8 mouse cellular contexts compared by ENCODE assay signal in the genomic region with DNA sequence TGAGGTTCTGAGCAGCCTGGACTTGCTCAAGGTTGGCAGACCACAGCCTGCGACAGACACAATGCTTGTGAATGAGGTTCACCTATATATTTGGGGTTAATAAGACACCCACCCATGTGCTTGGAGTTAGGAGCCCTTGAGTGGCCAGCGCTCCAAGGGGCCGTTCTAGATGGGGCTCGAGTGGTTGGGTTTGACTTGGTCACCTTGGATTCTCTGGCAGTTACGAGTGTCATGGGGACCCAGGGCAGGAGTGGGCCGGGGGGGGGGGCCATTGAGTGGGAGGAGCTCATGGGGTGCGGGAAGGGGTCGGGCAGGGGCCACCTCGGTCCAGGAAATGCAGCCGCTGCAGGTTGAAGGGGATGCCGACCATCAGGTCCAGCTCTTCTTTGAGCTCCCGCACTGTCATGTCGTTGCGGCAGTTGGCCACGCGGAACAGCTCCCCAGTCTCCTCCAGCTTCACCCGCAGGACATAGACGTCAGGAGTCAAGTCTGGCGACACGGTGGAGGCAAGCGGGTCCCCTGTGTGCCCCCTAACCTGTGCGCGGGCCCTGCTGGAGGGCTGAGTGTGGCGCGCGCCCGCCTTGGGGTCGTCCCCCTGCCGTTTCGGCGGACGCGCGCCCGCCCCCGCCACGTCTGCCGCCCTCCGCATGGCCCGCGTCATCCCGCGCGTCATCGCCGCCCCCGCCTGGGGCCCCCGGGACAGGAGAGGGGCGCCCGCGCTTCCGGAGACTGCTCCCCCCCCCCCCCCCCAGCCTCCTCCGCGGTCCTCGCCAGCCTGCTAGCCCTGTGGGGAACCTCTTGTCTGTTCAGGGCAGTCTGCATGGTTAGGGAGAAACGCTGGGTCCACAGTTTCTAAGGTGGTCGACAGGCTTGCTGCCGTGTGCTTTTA. TPM values are rescaled to one million over a fixed set of nuclear protein-coding genes. Genes with fewer than 3 reads are reported as not detected.
DNase-seq lines count a peak whose midpoint lies in the region; ATAC-seq lines count a peak whose summit lies in the region.

A gene (minus strand): TSS at position 697 of the 889 bp plus-strand sequence.

- DNase-seq in adrenal gland, adult 2 months: peak; percentile 23
- DNase-seq in adrenal gland, postnatal 4 days (ENCODE audit: low spot score in 2 of 2): no peak
- DNase-seq in CD4-positive, CD25-positive, alpha-beta regulatory T cell, adult 2 months (ENCODE audit: low read depth, low spot score): peak; percentile 94
- DNase-seq in forebrain, embryonic 11.5 days (ENCODE audit: low spot score): peak; percentile 69
- peak; percentile 49 for DNase-seq in limb, embryonic 11.5 days (ENCODE audit: low spot score)
- DNase-seq in naive thymus-derived CD4-positive, alpha-beta T cell, adult 2 months (ENCODE audit: low read depth): peak; percentile 83
- DNase-seq in thymus, postnatal 14 days: peak; percentile 95
- no peak for DNase-seq in cerebellum, postnatal 36 days

- H3K4me2 ChIP-seq in forebrain, embryonic 11.5 days (ENCODE audit: low read depth, low read length, severe bottlenecking): peak within 1 kb of the TSS; percentile 73
- H3K4me2 ChIP-seq in limb, embryonic 11.5 days (ENCODE audit: low read depth, severe bottlenecking): peak within 1 kb of the TSS; percentile 92

- no peaks in the 10 kb centered on the region for H3K9me3 ChIP-seq in forebrain, embryonic 11.5 days (ENCODE audit: control insufficient read depth, low read length)
- H3K9me3 ChIP-seq in limb, embryonic 11.5 days (ENCODE audit: control insufficient read depth, low read length): no peaks in the 10 kb centered on the region

- H3K36me3 ChIP-seq in forebrain, embryonic 11.5 days (ENCODE audit: control insufficient read depth, insufficient read depth, low read length): no peaks in the 10 kb centered on the region
- H3K36me3 ChIP-seq in limb, embryonic 11.5 days (ENCODE audit: control insufficient read depth, insufficient read depth, low read length): no peaks in the 10 kb centered on the region

- ATAC-seq in forebrain, embryonic 11.5 days (replicated peaks; ENCODE audit: low FRiP score): peak; percentile 77
- no peak for ATAC-seq in limb, embryonic 11.5 days (ENCODE audit: insufficient number of reproducible peaks, low FRiP score, low TSS enrichment, low read depth)

- 0 out of 2 replicates have a peak, but pooled peaks cover 2% of the 10 kb centered on the region for H3K4me1 ChIP-seq in forebrain, embryonic 11.5 days (replicated peaks; ENCODE audit: control insufficient read depth, insufficient read depth, low read length)
- H3K4me1 ChIP-seq in limb, embryonic 11.5 days (ENCODE audit: control insufficient read depth, insufficient read depth, low read length): no peaks in the 10 kb centered on the region

- H3K27ac ChIP-seq in forebrain, embryonic 11.5 days (ENCODE audit: low read depth, low read length): no peak within 1 kb of the TSS
- no peak within 1 kb of the TSS for H3K27ac ChIP-seq in limb, embryonic 11.5 days (replicated peaks; ENCODE audit: low read depth, low read length)

- WGBS in forebrain, embryonic 11.5 days: 12% methylated on average over 45 of the region's 58 CpGs
- WGBS in limb, embryonic 11.5 days: 12% methylated on average over 44 of the region's 58 CpGs

- 0 out of 2 replicates have a peak, but pooled peaks cover 2% of the 10 kb centered on the region for H3K27me3 ChIP-seq in forebrain, embryonic 11.5 days (ENCODE audit: control insufficient read depth, insufficient read depth, low read length)
- H3K27me3 ChIP-seq in limb, embryonic 11.5 days (ENCODE audit: control insufficient read depth, insufficient read depth, low read length): peaks cover 4% of the 10 kb centered on the region; the same call in 1 of the 2 replicates

- H3K4me3 ChIP-seq in forebrain, embryonic 11.5 days (ENCODE audit: low read depth, low read length): peak within 1 kb of the TSS; percentile 36
- H3K4me3 ChIP-seq in limb, embryonic 11.5 days (ENCODE audit: low read depth, low read length): peak within 1 kb of the TSS; percentile 42

- H3K9ac ChIP-seq in forebrain, embryonic 11.5 days (ENCODE audit: low read length): peak within 1 kb of the TSS; percentile 40
- peak within 1 kb of the TSS; percentile 43; the same call in 1 of the 2 replicates for H3K9ac ChIP-seq in limb, embryonic 11.5 days (ENCODE audit: low read length)

RNA-seq across cellular contexts. Expression of the gene that starts here (rescaled TPM):
- total RNA-seq in adrenal gland, adult 2 months (2021): not detected
- not detected in 2 replicates for polyA plus RNA-seq in adrenal gland, adult 2 months (2012; rRNA removed)
- total RNA-seq in adrenal gland, postnatal 4 days (2021): not detected
- not detected in 2 replicates for polyA plus RNA-seq in forebrain, embryonic 11.5 days (2014; fragmentation: Nextera tagmentation; extraction: Ambion mirVana)
- not detected in 2 replicates for polyA plus RNA-seq in limb, embryonic 11.5 days (2014; fragmentation: Nextera tagmentation; extraction: Ambion mirVana)

Comparison
In these comparisons a context has a peak if more than half of its experiments do, and no peak if none do; other contexts are left out.
1. Peak in DNase-seq in adrenal gland, adult 2 months; RNA of the gene not detected or under 1 TPM.
2. Peak in DNase-seq, ATAC-seq, H3K4me3 ChIP-seq, H3K9ac ChIP-seq and H3K4me2 ChIP-seq in forebrain, embryonic 11.5 days; RNA of the gene not detected or under 1 TPM.
3. Peak in DNase-seq, H3K4me3 ChIP-seq, H3K9ac ChIP-seq and H3K4me2 ChIP-seq in limb, embryonic 11.5 days; RNA of the gene not detected or under 1 TPM.
4. DNase-seq: peak in CD4-positive, CD25-positive, alpha-beta regulatory T cell, adult 2 months (single experiment), naive thymus-derived CD4-positive, alpha-beta T cell, adult 2 months (single experiment) and thymus, postnatal 14 days (single experiment); none in adrenal gland, postnatal 4 days (0 of 2) and cerebellum, postnatal 36 days (0 of 2).